Mouse (Mus musculus) testis, adult 2 months (tissue): ENCODE results near the gene Pam.

Experiments
- CTCF ChIP-seq: fragments of 200-500 bp; IDR thresholded peaks from 2 replicates; pipeline ENCODE4 v1.5.1; 2012; ENCODE audit warnings: low read depth, mild to moderate bottlenecking, inconsistent platforms, low read length, moderate library complexity; ENCODE audit not compliant: control insufficient read depth, insufficient read depth, insufficient replicate concordance
- POLR2A ChIP-seq: fragments of 200-500 bp; IDR thresholded peaks from 2 replicates; pipeline ENCODE4 v1.6.1; 2012; ENCODE audit warnings: low read depth, mild to moderate bottlenecking, inconsistent platforms, low read length, moderate library complexity; ENCODE audit not compliant: control insufficient read depth

DNA sequence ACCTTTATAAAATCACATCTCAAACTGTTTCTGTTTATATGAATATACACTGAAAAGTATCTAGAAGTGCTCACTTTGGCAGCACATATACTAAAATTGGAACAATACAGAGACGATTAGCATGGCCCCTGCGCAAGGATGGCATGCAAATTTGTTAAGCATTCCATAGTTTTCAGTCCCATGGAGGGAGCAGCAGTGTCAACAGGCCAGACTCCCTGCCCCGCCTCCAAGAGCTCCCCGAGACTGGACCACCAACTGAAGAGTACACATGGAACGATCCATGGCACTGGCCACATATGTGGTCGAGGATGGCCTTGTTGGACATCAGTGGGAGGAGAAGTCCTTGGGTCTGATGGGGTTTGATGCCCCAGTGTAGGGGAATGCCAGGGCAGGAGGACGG lies 45.7 kb downstream of the Pam start:
- TF ChIP-seq POLR2A = no peak
- TF ChIP-seq CTCF = no peak
